Comparison of ENCODE assay signal across 11 mouse cellular contexts in the genomic region with DNA sequence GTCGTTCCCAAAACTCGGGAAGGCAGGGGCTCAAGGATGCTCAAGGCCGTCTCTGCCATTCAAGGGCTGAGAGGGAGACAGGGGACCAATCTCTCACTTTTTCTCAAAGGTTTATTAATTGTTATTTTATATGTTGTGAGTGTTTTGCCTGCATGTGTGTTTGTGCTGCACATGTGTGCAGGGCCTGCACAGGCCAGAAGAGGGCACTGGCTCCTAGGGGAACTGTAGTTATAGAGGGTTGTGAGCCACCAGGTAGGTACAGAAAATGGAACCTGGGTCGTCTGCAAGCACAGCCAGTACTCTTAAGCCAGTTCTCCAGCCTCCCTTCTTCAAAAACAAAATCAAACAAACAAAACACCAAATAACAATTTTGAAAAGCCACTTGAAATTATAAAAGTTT. TPM values are rescaled to one million over a fixed set of nuclear protein-coding genes. Genes with fewer than 3 reads are reported as not detected.
DNase-seq lines count a peak whose midpoint lies in the region; ATAC-seq and TF ChIP-seq lines count a peak whose summit lies in the region.
"Had no signal": no experiment of that assay in that cellular context is flagged by ENCODE, and none has a peak within 500 bp of the region (broad histone marks: within the 10 kb centered on the region; RNA-seq: fewer than 3 reads in every experiment).

No protein-coding gene starts in this region.

- no peaks in the 10 kb centered on the region for H3K9me3 ChIP-seq in liver, embryonic 12.5 days (replicated peaks)
- H3K9me3 ChIP-seq: limb, embryonic 15.5 days had no signal

- no peaks in the 10 kb centered on the region; the same call in 1 of the 2 replicates for H3K79me2 ChIP-seq in liver, adult 2 months (ENCODE audit: control insufficient read depth, insufficient read depth, low read length)

- H3K27ac ChIP-seq in liver, adult 2 months (replicated peaks; ENCODE audit: insufficient read depth, low read depth, low read length): no peak overlapping the region
- H3K27ac ChIP-seq in liver, embryonic 12.5 days: no peak overlapping the region
- H3K27ac ChIP-seq in bone marrow, adult 2 months (ENCODE audit: control insufficient read depth, insufficient read depth, low read depth, low read length, poor library complexity): no peak overlapping the region
- H3K27ac ChIP-seq: limb, embryonic 15.5 days had no signal

- H3K4me3 ChIP-seq in liver, adult 2 months (ENCODE audit: insufficient read depth, low read depth, low read length): no peak overlapping the region
- no peak overlapping the region for H3K4me3 ChIP-seq in liver, embryonic 12.5 days
- no peak overlapping the region for H3K4me3 ChIP-seq in bone marrow, adult 2 months (replicated peaks; ENCODE audit: control insufficient read depth, low read depth, low read length)
- H3K4me3 ChIP-seq: limb, embryonic 15.5 days had no signal

- TF ChIP-seq POLR2A in liver, adult 2 months (IDR thresholded peaks at IDR 0.05; ENCODE audit: extremely low read depth, insufficient read depth, low read length): no peak
- TF ChIP-seq POLR2A in bone marrow, adult 2 months (IDR thresholded peaks at IDR 0.05; ENCODE audit: borderline replicate concordance, control insufficient read depth, low read depth, low read length): no peak

- H3K4me1 ChIP-seq in liver, adult 2 months (ENCODE audit: control insufficient read depth, insufficient read depth, low read length): no peaks in the 10 kb centered on the region
- no peaks in the 10 kb centered on the region for H3K4me1 ChIP-seq in liver, embryonic 12.5 days
- no peaks in the 10 kb centered on the region for H3K4me1 ChIP-seq in bone marrow, adult 2 months (ENCODE audit: control insufficient read depth, insufficient read depth, low read length)
- H3K4me1 ChIP-seq: limb, embryonic 15.5 days had no signal

- DNase-seq in adrenal gland, postnatal 14 days: peak; percentile 62
- DNase-seq in adrenal gland, adult 8-10 months: no peak
- peak; percentile 26 for DNase-seq in liver, adult 2 months (ENCODE audit: extremely low read depth, low read depth, low spot score)
- DNase-seq in ovary, postnatal 36 days (ENCODE audit: low spot score): no peak
- DNase-seq in frontal cortex, postnatal 25 days (ENCODE audit: low spot score in 2 of 2): no peak
- DNase-seq: heart, adult 18-20 months; spleen, adult 18-20 months had no signal

- ATAC-seq in liver, embryonic 12.5 days: no peak
- 0 out of 2 replicates have a peak, but pooled peaks have one; percentile 61 for ATAC-seq in neutrophil, adult 5-6 weeks (ENCODE audit: extremely low read depth, insufficient number of reproducible peaks, low FRiP score, poor library complexity, severe bottlenecking)

- H3K36me3 ChIP-seq in liver, adult 2 months (ENCODE audit: control insufficient read depth, insufficient read depth, low read length): peaks cover 43% of the 10 kb centered on the region
- H3K36me3 ChIP-seq in liver, embryonic 12.5 days: peaks cover 100% of the 10 kb centered on the region

- WGBS in liver, adult 2 months: 94% methylated on average over 4 of the region's 4 CpGs
- WGBS in liver, embryonic 12.5 days (ENCODE audit: insufficient replicate concordance): 88% methylated on average over 4 of the region's 4 CpGs
- WGBS in bone marrow, adult 2 months: 94% methylated on average over 4 of the region's 4 CpGs

- H3K9ac ChIP-seq in liver, adult 2 months (ENCODE audit: low read depth, low read length): no peak overlapping the region
- H3K9ac ChIP-seq in liver, embryonic 12.5 days: no peak overlapping the region
- H3K9ac ChIP-seq: limb, embryonic 15.5 days had no signal

- H3K4me2 ChIP-seq in liver, embryonic 12.5 days: no peak overlapping the region
- H3K4me2 ChIP-seq: limb, embryonic 15.5 days had no signal

- H3K27me3 ChIP-seq in liver, adult 2 months (ENCODE audit: control insufficient read depth, insufficient read depth, low read length): no peaks in the 10 kb centered on the region
- H3K27me3 ChIP-seq in liver, embryonic 12.5 days (replicated peaks): no peaks in the 10 kb centered on the region
- H3K27me3 ChIP-seq: limb, embryonic 15.5 days had no signal

- TF ChIP-seq CTCF in liver, adult 2 months (IDR thresholded peaks at IDR 0.05; ENCODE audit: low read depth, low read length): peak; percentile 81
- peak; percentile 65 for TF ChIP-seq CTCF in bone marrow, adult 2 months (IDR thresholded peaks at IDR 0.05; ENCODE audit: control insufficient read depth, insufficient read depth, low read length)

RNA-seq across cellular contexts. Expression of a gene that starts 44.2 kb away (rescaled TPM):
- total RNA-seq in adrenal gland, postnatal 14 days (2021): 17.0 and 19.4 TPM in 2 replicates
- 10 to 100 TPM; 14.8 to 25.6 (median 19.5) TPM for total RNA-seq in adrenal gland, adult 8-10 months (2022)
- total RNA-seq in liver, adult 2 months (2014; rRNA removed): 7.3 and 8.5 TPM in 2 replicates
- 12.8 and 16.8 TPM in 2 replicates for polyA plus RNA-seq in liver, adult 2 months (2012; rRNA removed)
- polyA plus RNA-seq in liver, embryonic 12.5 days (2016; fragmentation: Nextera tagmentation; extraction: Ambion mirVana): 15.6 and 16.8 TPM in 2 replicates
- polyA plus RNA-seq in bone marrow, adult 2 months (2011; ENCODE audit: insufficient read depth, insufficient read length, low replicate concordance, missing spikeins): 12.1 and 24.1 TPM in 2 replicates
- 25.3 and 32.0 TPM in 2 replicates for total RNA-seq in neutrophil, adult 5-6 weeks (2017)

RNA-seq across cellular contexts. Expression of a gene that starts 49.7 kb away (rescaled TPM):
- 50.2 and 60.0 TPM in 2 replicates for total RNA-seq in adrenal gland, postnatal 14 days (2021)
- total RNA-seq in adrenal gland, adult 8-10 months (2022): 10 to 100 TPM; 53.0 to 94.3 (median 63.4) TPM
- 8.1 and 9.1 TPM in 2 replicates for total RNA-seq in liver, adult 2 months (2014; rRNA removed)
- 5.9 and 7.5 TPM in 2 replicates for polyA plus RNA-seq in liver, adult 2 months (2012; rRNA removed)
- polyA plus RNA-seq in liver, embryonic 12.5 days (2016; fragmentation: Nextera tagmentation; extraction: Ambion mirVana): 9.1 and 9.2 TPM in 2 replicates
- 22.2 and 33.2 TPM in 2 replicates for polyA plus RNA-seq in bone marrow, adult 2 months (2011; ENCODE audit: insufficient read depth, insufficient read length, low replicate concordance, missing spikeins)
- 40.5 and 54.9 TPM in 2 replicates for total RNA-seq in neutrophil, adult 5-6 weeks (2017)

RNA-seq across cellular contexts. Expression of a gene that starts 52.8 kb away (rescaled TPM):
- not detected in 2 replicates for total RNA-seq in adrenal gland, postnatal 14 days (2021)
- under 1 TPM in 1 of 4 experiments, not detected in 3; 0.68 TPM for total RNA-seq in adrenal gland, adult 8-10 months (2022)
- total RNA-seq in liver, adult 2 months (2014; rRNA removed): not detected in 2 replicates
- not detected in 2 replicates for polyA plus RNA-seq in liver, adult 2 months (2012; rRNA removed)
- not detected in 2 replicates for polyA plus RNA-seq in liver, embryonic 12.5 days (2016; fragmentation: Nextera tagmentation; extraction: Ambion mirVana)
- polyA plus RNA-seq in bone marrow, adult 2 months (2011; ENCODE audit: insufficient read depth, insufficient read length, low replicate concordance, missing spikeins): not detected in 2 replicates
- not detected in 2 replicates for total RNA-seq in neutrophil, adult 5-6 weeks (2017)
- polyA plus RNA-seq: limb, embryonic 15.5 days had no signal

Comparison
In these comparisons a context has a peak if more than half of its experiments do, and no peak if none do; other contexts are left out.
1. DNase-seq: peak in adrenal gland, postnatal 14 days (single experiment) and liver, adult 2 months (single experiment); none in adrenal gland, adult 8-10 months (single experiment), ovary, postnatal 36 days (single experiment) and frontal cortex, postnatal 25 days (0 of 2).